Mouse (Mus musculus) midbrain, embryonic 12.5 days (tissue): Measurements from ENCODE around the gene Ulk4. TPM values are rescaled to one million over a fixed set of nuclear protein-coding genes. Genes with fewer than 3 reads are reported as not detected.

Experiments
- ATAC-seq: fragments of 200-750 bp; cut with Nextera tagmentation; 2 replicates; pipeline ENCODE4 v1.8.0; 2017; ENCODE audit warnings: low read depth, moderate TSS enrichment, moderate library complexity; ENCODE audit not compliant: low FRiP score
- H3K27ac ChIP-seq: fragments of 300-500 bp; sonication (generic); replicated peaks from 2 replicates; pipeline ENCODE4 v1.5.1; 2016; ENCODE audit warnings: mild to moderate bottlenecking
- H3K27me3 ChIP-seq: fragments of 300-500 bp; sonication (generic); 2 replicates; pipeline ENCODE4 v1.6.1; 2016; ENCODE audit warnings: mild to moderate bottlenecking
- H3K36me3 ChIP-seq: fragments of 300-500 bp; sonication (generic); 2 replicates; pipeline ENCODE4 v1.6.1; 2016
- H3K4me1 ChIP-seq: fragments of 300-500 bp; sonication (generic); 2 replicates; pipeline ENCODE4 v1.6.1; 2016
- H3K4me2 ChIP-seq: fragments of 300-500 bp; sonication (generic); replicated peaks from 2 replicates; pipeline ENCODE4 v1.6.1; 2016; ENCODE audit warnings: mild to moderate bottlenecking, moderate library complexity
- H3K4me3 ChIP-seq: fragments of 300-500 bp; sonication (generic); 2 replicates; pipeline ENCODE4 v1.5.1; 2016; ENCODE audit warnings: mild to moderate bottlenecking
- H3K9ac ChIP-seq: fragments of 300-500 bp; sonication (generic); replicated peaks from 2 replicates; pipeline ENCODE4 v1.6.1; 2016; ENCODE audit warnings: mild to moderate bottlenecking, moderate library complexity
- H3K9me3 ChIP-seq: fragments of 300-500 bp; sonication (generic); 2 replicates; pipeline ENCODE4 v1.6.1; 2016; ENCODE audit warnings: mild to moderate bottlenecking
- WGBS: fragments of 180-500 bp; shearing (Covaris S2); methylation state at CpG from one replicate; pipeline ENCODE4 v1.1.7; 2016; 5-methylcytosine and 5-hydroxymethylcytosine counted together
- polyA plus RNA-seq: library from polyadenylated mRNA; unstranded; fragments of >200 nt; fragmentation: Nextera tagmentation; extraction: Ambion mirVana; gene quantifications from 2 replicates; pipeline ENCODE4 v1.2.1, GENCODE M21; 2016

Gene Ulk4
- polyA plus RNA-seq, 1 experiment from 2014 or later: 193 TPM

- Histone ChIP-seq H3K36me3 (peaks cover 73% of the 10 kb centered on the region), H3K27me3 (no peaks in the 10 kb centered on the region)
Observed at GRCm38 (mm10) chr9:120951947-120952346, 325.1 kb downstream of the Ulk4 start.

DNA sequence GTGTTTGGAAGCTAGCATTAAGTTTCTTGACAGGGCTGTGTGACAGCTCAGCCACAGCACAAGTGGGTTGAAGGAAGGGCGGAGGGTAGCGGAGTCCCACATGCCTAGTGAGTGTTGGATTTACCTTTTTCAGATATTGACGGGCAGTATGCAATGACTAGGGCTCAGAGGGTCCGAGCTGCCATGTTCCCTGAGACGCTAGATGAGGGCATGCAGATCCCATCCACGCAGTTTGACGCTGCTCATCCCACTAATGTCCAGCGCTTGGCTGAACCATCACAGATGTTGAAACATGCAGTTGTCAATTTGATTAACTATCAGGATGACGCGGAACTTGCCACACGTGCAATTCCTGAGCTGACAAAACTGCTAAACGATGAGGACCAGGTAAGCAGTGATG, 326.2 kb downstream of the Ulk4 start:
- H3K4me2 ChIP-seq: no peak overlapping the region
- no peaks in the 10 kb centered on the region for H3K27me3 ChIP-seq
- no peaks in the 10 kb centered on the region for H3K9me3 ChIP-seq
- no peak overlapping the region for H3K9ac ChIP-seq
- H3K4me3 ChIP-seq: no peak overlapping the region
- peaks cover 7% of the 10 kb centered on the region; the same call in 1 of the 2 replicates for H3K4me1 ChIP-seq
- 94% methylated on average over 12 of the region's 12 CpGs for WGBS
- ATAC-seq: no peak
- H3K27ac ChIP-seq: no peak overlapping the region
- H3K36me3 ChIP-seq: peaks cover 61% of the 10 kb centered on the region

More at GRCm38 (mm10) chr9:120951947-120952346, 325.1 kb downstream of the Ulk4 start:
- 93% methylated on average over 3 of the region's 3 CpGs for WGBS
- Histone ChIP-seq H3K4me3 (no peak overlapping the region), H3K4me1 (peaks cover 6% of the 10 kb centered on the region; the same call in 1 of the 2 replicates), H3K4me2 (no peak overlapping the region), H3K27ac (no peak overlapping the region), H3K9me3 (no peaks in the 10 kb centered on the region), H3K9ac (no peak overlapping the region)
- ATAC-seq: no peak

GRCm38 (mm10) chr9:120948832-120949231, 328.2 kb downstream of the Ulk4 start:
- 97% methylated on average over 1 of the region's 1 CpGs for WGBS

DNA sequence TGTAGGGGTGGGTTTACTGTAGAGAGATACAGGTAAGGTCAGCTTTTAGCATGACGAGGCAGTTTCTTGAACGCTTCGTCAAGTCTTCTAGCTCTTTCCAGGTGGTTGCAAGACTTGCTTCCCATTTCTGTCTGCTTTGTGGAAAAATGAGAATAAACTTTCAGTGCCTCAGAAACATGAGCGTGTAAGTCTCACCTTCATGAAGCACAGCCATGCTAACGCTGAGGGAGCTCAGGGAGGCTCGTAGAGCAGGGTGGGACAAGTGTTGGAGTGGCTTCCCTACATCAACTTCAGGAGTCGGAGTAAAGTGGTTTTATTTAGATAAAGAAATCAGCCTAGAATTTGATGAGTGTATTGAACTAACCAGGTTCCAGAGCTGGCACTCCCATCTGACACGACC, 330.9 kb downstream of the Ulk4 start:
- 85% methylated on average over 8 of the region's 8 CpGs for WGBS
- Histone ChIP-seq H3K27ac (no peak overlapping the region), H3K4me3 (no peak overlapping the region), H3K27me3 (no peaks in the 10 kb centered on the region), H3K36me3 (peaks cover 22% of the 10 kb centered on the region), H3K9ac (no peak overlapping the region), H3K9me3 (no peaks in the 10 kb centered on the region), H3K4me2 (no peak overlapping the region), H3K4me1 (peaks cover 30% of the 10 kb centered on the region; the same call in 1 of the 2 replicates)
- no peak for ATAC-seq

More at GRCm38 (mm10) chr9:120948832-120949231, 328.2 kb downstream of the Ulk4 start:
- H3K4me1 ChIP-seq: peaks cover 12% of the 10 kb centered on the region; the same call in 1 of the 2 replicates
- no peak overlapping the region for H3K9ac ChIP-seq
- H3K4me2 ChIP-seq: no peak overlapping the region
- H3K4me3 ChIP-seq: no peak overlapping the region
- no peaks in the 10 kb centered on the region for H3K27me3 ChIP-seq
- ATAC-seq: no peak
- H3K27ac ChIP-seq: no peak overlapping the region
- peaks cover 41% of the 10 kb centered on the region for H3K36me3 ChIP-seq
- no peaks in the 10 kb centered on the region for H3K9me3 ChIP-seq

DNA sequence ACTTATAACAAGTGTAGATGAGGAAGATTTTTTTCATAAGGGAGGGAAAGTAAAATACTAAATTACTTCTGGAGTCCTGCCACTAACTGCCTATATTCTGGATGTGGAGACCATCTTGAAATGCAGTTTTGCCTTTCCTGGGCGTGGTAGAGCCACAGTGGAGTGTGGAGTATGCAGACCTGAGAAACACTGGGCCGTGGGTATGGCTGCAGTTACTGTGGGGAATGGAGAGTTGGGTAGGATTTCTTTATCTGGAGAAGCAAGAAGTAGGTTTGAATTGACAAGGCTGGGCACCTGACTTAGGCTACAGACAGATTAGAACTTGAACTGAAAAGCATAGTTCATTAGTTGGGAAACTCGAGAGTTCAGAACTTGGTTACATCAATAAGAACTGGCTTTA, 332.8 kb downstream of the Ulk4 start:
- Histone ChIP-seq H3K9ac (no peak overlapping the region), H3K27ac (no peak overlapping the region), H3K4me3 (no peak overlapping the region), H3K4me2 (no peak overlapping the region), H3K36me3 (0 out of 2 replicates have a peak, but pooled peaks cover 13% of the 10 kb centered on the region), H3K9me3 (no peaks in the 10 kb centered on the region), H3K27me3 (no peaks in the 10 kb centered on the region), H3K4me1 (peaks cover 48% of the 10 kb centered on the region; the same call in 1 of the 2 replicates)
- 85% methylated on average over 3 of the region's 3 CpGs for WGBS
- no peak for ATAC-seq

DNA sequence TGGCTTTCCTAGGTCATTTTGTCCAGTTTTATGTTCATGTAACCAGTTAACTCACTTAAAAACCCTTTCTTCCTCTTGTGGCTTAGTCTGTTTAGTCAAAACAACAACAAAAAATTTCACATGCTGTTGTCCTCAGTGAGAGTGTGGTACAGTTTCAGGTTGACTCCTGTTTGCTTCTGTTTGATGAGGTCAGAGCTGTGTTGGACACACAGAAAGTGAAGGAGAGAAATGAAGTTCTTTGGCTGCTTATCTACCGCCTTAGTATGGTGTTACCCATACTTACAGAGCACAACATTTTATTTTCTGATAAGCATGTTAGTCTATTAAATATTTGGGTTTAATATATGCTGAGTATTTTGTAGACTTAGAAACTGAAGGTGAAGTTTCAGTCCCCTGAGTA, 333.2 kb downstream of the Ulk4 start:
- Histone ChIP-seq H3K9ac (no peak overlapping the region), H3K4me1 (peaks cover 50% of the 10 kb centered on the region; the same call in 1 of the 2 replicates), H3K9me3 (no peaks in the 10 kb centered on the region), H3K4me2 (no peak overlapping the region), H3K36me3 (0 out of 2 replicates have a peak, but pooled peaks cover 13% of the 10 kb centered on the region), H3K4me3 (no peak overlapping the region), H3K27ac (no peak overlapping the region), H3K27me3 (no peaks in the 10 kb centered on the region)
- ATAC-seq: no peak
- 95% methylated on average over 1 of the region's 1 CpGs for WGBS

DNA sequence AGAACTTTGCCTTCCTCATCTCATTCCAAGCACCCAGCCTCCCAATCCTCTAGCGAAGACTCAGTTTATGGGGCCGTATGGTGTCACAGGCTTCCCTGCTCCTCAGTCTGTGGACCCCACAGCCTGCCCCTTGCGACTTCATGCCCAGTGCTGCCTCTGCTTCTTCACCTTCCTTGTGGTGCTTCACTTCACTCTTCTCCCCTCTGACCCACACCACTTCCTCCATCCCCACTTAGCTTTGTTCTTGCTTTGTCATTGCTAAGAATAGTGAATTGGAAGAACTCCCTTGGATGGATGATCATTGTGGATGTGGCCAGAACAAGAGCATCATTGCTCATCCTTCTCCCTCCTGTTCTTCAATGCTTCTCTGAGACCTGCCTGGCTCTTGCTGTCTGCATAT, 336.1 kb downstream of the Ulk4 start:
- H3K4me1 ChIP-seq: peaks cover 71% of the 10 kb centered on the region

GRCm38 (mm10) chr9:120936351-120936750, 340.6 kb downstream of the Ulk4 start:
- H3K9me3 ChIP-seq: no peaks in the 10 kb centered on the region
- H3K36me3 ChIP-seq: 0 out of 2 replicates have a peak, but pooled peaks cover 19% of the 10 kb centered on the region
- H3K27ac ChIP-seq: no peak overlapping the region
- peak overlapping the region; percentile 74 for H3K4me3 ChIP-seq
- 30% methylated on average over 8 of the region's 8 CpGs for WGBS
- no peak for ATAC-seq
- no peaks in the 10 kb centered on the region for H3K27me3 ChIP-seq
- peak overlapping the region; percentile 92 for H3K4me2 ChIP-seq
- H3K4me1 ChIP-seq: peaks cover 72% of the 10 kb centered on the region
- H3K9ac ChIP-seq: peak overlapping the region; percentile 80

More for the DNA sequence above, 336.1 kb downstream of the Ulk4 start:
- Histone ChIP-seq H3K4me3 (no peak overlapping the region), H3K9ac (no peak overlapping the region), H3K36me3 (0 out of 2 replicates have a peak, but pooled peaks cover 25% of the 10 kb centered on the region), H3K27ac (no peak overlapping the region), H3K9me3 (no peaks in the 10 kb centered on the region), H3K4me2 (no peak overlapping the region), H3K27me3 (no peaks in the 10 kb centered on the region)
- no peak for ATAC-seq
- 85% methylated on average over 3 of the region's 3 CpGs for WGBS

GRCm38 (mm10) chr9:120935634-120935922, 341.4 kb downstream of the Ulk4 start:
- Histone ChIP-seq H3K4me2 (peak overlapping the region; percentile 92), H3K4me1 (peaks cover 68% of the 10 kb centered on the region), H3K36me3 (0 out of 2 replicates have a peak, but pooled peaks cover 12% of the 10 kb centered on the region), H3K9me3 (no peaks in the 10 kb centered on the region), H3K27me3 (no peaks in the 10 kb centered on the region), H3K27ac (no peak overlapping the region), H3K9ac (peak overlapping the region; percentile 80), H3K4me3 (peak overlapping the region; percentile 74)
- no peak for ATAC-seq
- WGBS: 20% methylated on average over 4 of the region's 4 CpGs

- ATAC-seq: no peak
- peaks cover 64% of the 10 kb centered on the region for H3K4me1 ChIP-seq
- peak overlapping the region; percentile 74 for H3K4me3 ChIP-seq
- peak overlapping the region; percentile 91 for H3K27ac ChIP-seq
- H3K36me3 ChIP-seq: 0 out of 2 replicates have a peak, but pooled peaks cover 12% of the 10 kb centered on the region
- H3K27me3 ChIP-seq: no peaks in the 10 kb centered on the region
- 10% methylated on average over 14 of the region's 14 CpGs for WGBS
- no peaks in the 10 kb centered on the region for H3K9me3 ChIP-seq
- peak overlapping the region; percentile 80 for H3K9ac ChIP-seq
- peak overlapping the region; percentile 92 for H3K4me2 ChIP-seq
Observed at GRCm38 (mm10) chr9:120934821-120935633, 342.0 kb downstream of the Ulk4 start.

DNA sequence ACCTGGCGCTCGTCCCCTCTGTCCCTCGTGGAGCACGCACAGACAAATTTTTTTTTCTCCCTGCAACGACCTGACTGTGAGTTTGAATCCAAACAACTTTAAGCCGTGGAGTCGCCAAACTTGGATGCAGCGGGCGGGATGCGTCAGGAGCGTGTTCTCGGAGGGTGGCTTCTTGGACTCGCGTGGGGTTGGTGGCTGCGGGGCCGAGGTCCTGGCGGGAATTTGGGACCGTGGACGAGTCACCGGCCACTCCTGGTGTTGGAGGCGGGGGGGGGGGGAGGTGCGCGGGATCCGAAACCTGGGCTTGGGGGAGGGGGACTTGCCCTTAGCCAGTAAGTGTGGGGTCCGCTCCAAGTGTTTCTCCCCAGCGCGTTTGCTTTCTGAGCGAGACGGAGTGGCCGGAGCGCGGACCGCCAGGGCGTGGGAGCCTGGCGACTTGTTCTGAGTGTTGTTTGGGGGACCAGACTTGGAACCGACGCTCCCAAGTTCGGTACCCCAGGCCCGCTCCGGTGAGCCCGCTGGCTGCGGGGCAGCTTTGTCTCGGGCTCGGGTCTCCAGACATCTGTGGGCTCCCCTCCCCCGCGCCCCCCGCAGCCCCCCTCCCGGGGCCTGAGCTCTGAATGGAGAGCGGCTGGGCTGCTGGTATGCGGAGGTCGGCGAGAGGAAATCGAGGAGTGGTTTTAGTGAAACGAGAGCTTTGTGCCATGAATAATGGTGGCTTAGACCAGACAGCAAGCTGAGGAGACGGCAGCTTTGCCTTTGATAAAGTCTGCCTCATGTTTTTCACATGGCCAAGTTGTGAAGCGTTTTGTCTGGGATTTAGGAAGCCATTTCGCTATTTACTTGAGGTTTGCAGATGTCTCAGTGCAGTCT, 342.9 kb downstream of the Ulk4 start:
- Histone ChIP-seq H3K27ac (peak overlapping the region; percentile 91), H3K36me3 (0 out of 2 replicates have a peak, but pooled peaks cover 12% of the 10 kb centered on the region), H3K4me3 (peak overlapping the region; percentile 74), H3K27me3 (no peaks in the 10 kb centered on the region), H3K9ac (peak overlapping the region; percentile 80), H3K9me3 (no peaks in the 10 kb centered on the region), H3K4me1 (peaks cover 55% of the 10 kb centered on the region), H3K4me2 (peak overlapping the region; percentile 92)
- under 1% methylated on average over 55 of the region's 57 CpGs for WGBS
- ATAC-seq: peak; percentile 59

DNA sequence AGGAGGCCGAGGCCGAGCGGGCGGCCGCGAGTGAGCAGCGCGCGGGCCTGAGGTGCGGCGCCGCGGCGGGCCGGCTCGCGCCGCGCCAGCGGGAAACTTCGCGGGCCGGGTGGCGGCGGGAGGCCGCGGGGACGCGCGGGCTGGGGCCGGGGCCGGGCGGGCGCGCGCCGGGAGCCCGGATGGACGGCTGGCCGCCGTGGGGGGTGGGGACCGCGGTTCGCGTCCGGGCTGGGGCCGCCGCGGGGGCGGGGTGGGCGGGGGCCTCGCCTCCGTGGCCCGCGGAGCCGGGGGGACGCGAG, 343.5 kb downstream of the Ulk4 start:
- peak overlapping the region; percentile 74 for H3K4me3 ChIP-seq
- 0 out of 2 replicates have a peak, but pooled peaks cover 12% of the 10 kb centered on the region for H3K36me3 ChIP-seq
- WGBS: 0% methylated on average over 4 of the region's 58 CpGs
- H3K9me3 ChIP-seq: no peaks in the 10 kb centered on the region
- peak overlapping the region; percentile 80 for H3K9ac ChIP-seq
- peaks cover 55% of the 10 kb centered on the region for H3K4me1 ChIP-seq
- H3K27ac ChIP-seq: peak overlapping the region; percentile 91
- no peaks in the 10 kb centered on the region for H3K27me3 ChIP-seq
- peak overlapping the region; percentile 92 for H3K4me2 ChIP-seq
- peak; percentile 21; the same call in 1 of the 2 replicates for ATAC-seq
